Mouse (Mus musculus) forebrain, postnatal 0 days (tissue): ENCODE measurements at regions not wholly inside any gene's neighbourhood (a gene's known extent, or its start where the extent isn't known, plus 50 kb on each side); places are given as distances from the start of the nearest gene placed in this dataset.

Experiments used
- ATAC-seq: fragments of 200-750 bp; cut with Nextera tagmentation; 2 replicates; pipeline ENCODE4 v1.8.0; 2017; ENCODE audit warnings: mild to moderate bottlenecking, moderate library complexity
- DNase-seq: peaks from one replicate; pipeline ENCODE4 v3.0.0-alpha.2; 2015
- H3K27ac ChIP-seq: fragments of 300-500 bp; sonication (generic); 2 replicates; pipeline ENCODE4 v1.5.1; 2014; ENCODE audit warnings: low read depth, mild to moderate bottlenecking, antibody characterized with exemption, low read length, moderate library complexity, mixed read lengths
- H3K27me3 ChIP-seq: fragments of 300-500 bp; sonication (generic); 2 replicates; pipeline ENCODE4 v1.6.1; 2014; ENCODE audit warnings: mild to moderate bottlenecking, low read length, mixed read lengths; ENCODE audit not compliant: insufficient read depth
- H3K36me3 ChIP-seq: fragments of 300-500 bp; sonication (generic); 2 replicates; pipeline ENCODE4 v1.6.1; 2014; ENCODE audit warnings: mild to moderate bottlenecking, moderate library complexity; ENCODE audit not compliant: insufficient read depth
- H3K4me1 ChIP-seq: fragments of 300-500 bp; sonication (generic); 2 replicates; pipeline ENCODE4 v1.6.1; 2014; ENCODE audit warnings: antibody characterized with exemption; ENCODE audit not compliant: insufficient read depth
- H3K4me2 ChIP-seq: fragments of 300-500 bp; sonication (generic); 2 replicates; pipeline ENCODE4 v1.6.1; 2014; ENCODE audit warnings: low read depth, mild to moderate bottlenecking, moderate library complexity
- H3K4me3 ChIP-seq: fragments of 300-500 bp; sonication (generic); 2 replicates; pipeline ENCODE4 v1.5.1; 2014; ENCODE audit warnings: low read depth, low read length, mixed read lengths
- H3K9ac ChIP-seq: fragments of 300-500 bp; sonication (generic); 2 replicates; pipeline ENCODE4 v1.6.1; 2014; ENCODE audit warnings: mild to moderate bottlenecking
- H3K9me3 ChIP-seq: fragments of 300-500 bp; sonication (generic); 2 replicates; pipeline ENCODE4 v1.6.1; 2016; ENCODE audit warnings: low read length
- CTCF ChIP-seq: sonication (generic); IDR thresholded peaks from 2 replicates; pipeline ENCODE4 v1.5.1; 2016; ENCODE audit warnings: antibody characterized with exemption, control low read depth, low read depth
- WGBS: fragments of 180-500 bp; shearing (Covaris S2); extraction: QIAGEN DNeasy Blood & Tissue Kit; methylation state at CpG from one replicate; pipeline ENCODE4 v1.1.7; 2014; 5-methylcytosine and 5-hydroxymethylcytosine counted together

DNA sequence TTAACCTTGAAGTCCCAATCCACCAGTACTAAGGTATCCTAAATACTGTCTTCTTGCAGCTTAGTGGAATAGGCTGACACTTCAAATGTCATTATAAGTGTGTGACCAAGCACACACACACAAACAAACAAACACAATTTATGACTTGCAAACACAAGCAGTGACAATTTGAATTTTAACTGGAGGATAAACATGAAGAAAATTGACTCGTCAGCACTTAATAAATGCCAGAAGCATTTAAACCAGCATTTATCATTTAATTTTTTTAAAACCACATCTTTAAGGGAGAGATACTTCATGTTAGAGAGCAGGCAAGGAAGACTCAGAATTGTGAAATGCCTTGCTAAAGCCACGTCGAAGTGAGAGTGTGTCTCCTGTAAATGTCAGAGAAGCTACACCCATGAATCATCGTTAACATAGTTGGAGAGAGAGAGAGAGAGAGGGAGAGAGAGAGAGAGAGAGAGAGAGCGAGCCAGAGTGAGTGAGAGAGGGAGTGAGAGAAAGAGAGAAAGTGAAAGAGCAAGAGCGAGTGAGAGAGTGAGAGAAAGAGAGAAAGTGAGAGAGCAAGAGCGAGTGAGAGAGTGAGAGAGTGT, 149.4 kb upstream of the Cdkn2b start:
- H3K36me3 ChIP-seq: no peaks in the 10 kb centered on the region
- no peaks in the 10 kb centered on the region for H3K9me3 ChIP-seq
- no peak for ATAC-seq
- no peak for TF ChIP-seq CTCF
- no peaks in the 10 kb centered on the region for H3K4me1 ChIP-seq
- H3K4me3 ChIP-seq: no peak overlapping the region
- no peak overlapping the region for H3K9ac ChIP-seq
- no peak overlapping the region for H3K27ac ChIP-seq
- H3K27me3 ChIP-seq: no peaks in the 10 kb centered on the region
- no peak for DNase-seq
- WGBS: 72% methylated on average over 7 of the region's 7 CpGs
- H3K4me2 ChIP-seq: no peak overlapping the region

DNA sequence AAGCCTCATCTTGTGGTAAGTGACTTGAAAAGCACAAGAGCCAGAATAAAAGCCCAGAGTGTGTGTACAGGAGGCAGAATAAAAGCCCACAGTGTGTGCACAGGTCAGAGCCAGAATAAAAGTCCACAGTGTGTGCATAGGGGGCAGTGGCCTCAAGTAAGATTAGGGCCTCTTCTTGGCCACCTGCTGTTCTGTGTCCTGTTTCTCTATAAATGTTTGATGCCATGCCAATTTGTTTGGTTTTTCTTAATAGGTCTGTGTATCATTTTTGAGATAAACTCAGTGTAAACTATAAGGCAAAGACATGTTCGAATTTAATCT, 148.5 kb upstream of the Cdkn2b start:
- no peaks in the 10 kb centered on the region for H3K27me3 ChIP-seq
- no peak for DNase-seq
- ATAC-seq: no peak
- H3K4me3 ChIP-seq: no peak overlapping the region
- no peaks in the 10 kb centered on the region for H3K36me3 ChIP-seq
- no peak overlapping the region for H3K4me2 ChIP-seq
- WGBS: 93% methylated on average over 1 of the region's 1 CpGs
- H3K27ac ChIP-seq: no peak overlapping the region
- no peak overlapping the region for H3K9ac ChIP-seq
- H3K9me3 ChIP-seq: no peaks in the 10 kb centered on the region
- H3K4me1 ChIP-seq: no peaks in the 10 kb centered on the region
- no peak for TF ChIP-seq CTCF

DNA sequence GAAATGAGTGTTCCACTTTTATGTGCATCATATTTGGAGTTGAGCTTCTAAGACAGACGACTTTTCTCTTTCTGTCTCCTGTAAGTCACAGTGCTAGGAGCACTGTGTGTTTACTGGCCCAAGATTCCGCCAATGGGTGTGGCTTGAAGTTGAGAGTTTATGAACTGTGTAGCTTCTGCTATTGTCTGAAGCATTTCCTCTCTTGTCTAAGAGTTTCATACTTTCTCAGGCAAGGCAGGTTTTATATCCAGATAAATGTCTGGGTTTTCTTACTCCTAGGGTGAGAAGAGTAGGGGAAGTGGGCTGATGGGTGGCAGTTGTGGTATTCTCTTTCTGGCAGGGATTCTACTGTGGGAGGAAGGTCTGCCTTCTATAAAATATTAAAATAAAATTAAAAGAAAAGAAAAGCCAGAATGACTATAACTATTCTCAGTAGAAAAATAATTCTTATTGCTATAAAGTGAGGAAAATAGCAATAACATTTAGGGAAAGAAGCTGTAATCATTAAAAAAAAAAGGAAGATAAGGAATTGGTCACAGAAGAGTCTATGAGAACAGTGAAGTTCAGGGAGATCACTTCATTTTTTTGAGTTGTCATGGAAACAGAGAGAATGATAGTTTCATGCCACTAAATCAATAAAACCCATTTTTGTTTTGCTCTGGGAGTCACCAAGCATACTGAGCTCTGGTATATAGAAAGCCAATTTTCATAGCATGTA, 147.9 kb upstream of the Cdkn2b start:
- WGBS: 78% methylated on average over 2 of the region's 2 CpGs
- no peaks in the 10 kb centered on the region for H3K4me1 ChIP-seq
- no peak for ATAC-seq

DNA sequence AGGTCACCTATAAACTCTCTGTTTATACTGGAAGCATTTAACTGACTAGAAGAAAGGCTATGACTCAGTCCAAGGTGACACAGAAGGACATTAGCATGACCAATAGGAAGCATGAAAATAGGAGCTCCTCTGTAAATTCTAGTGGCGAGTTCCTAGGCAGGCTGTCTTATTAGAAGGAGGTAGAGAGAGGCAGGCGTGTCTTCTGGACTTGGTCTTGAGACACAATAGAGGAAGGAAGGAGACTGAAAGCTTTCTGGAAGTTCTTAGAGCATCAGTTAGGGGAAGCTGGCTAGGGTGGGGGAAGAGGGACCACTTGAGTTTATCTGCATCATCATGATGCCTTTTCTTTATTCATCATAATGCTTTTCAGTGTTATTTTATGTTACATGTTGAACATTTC, 147.0 kb upstream of the Cdkn2b start:
- Histone ChIP-seq H3K4me3 (no peak overlapping the region), H3K4me1 (no peaks in the 10 kb centered on the region), H3K9me3 (no peaks in the 10 kb centered on the region), H3K27ac (no peak overlapping the region), H3K9ac (no peak overlapping the region), H3K4me2 (no peak overlapping the region), H3K36me3 (no peaks in the 10 kb centered on the region), H3K27me3 (no peaks in the 10 kb centered on the region)
- 76% methylated on average over 2 of the region's 2 CpGs for WGBS
- no peak for TF ChIP-seq CTCF
- ATAC-seq (no peak), DNase-seq (no peak)

More for the DNA sequence above, 147.9 kb upstream of the Cdkn2b start:
- H3K27me3 ChIP-seq: no peaks in the 10 kb centered on the region
- no peak for DNase-seq
- no peak overlapping the region for H3K9ac ChIP-seq
- H3K4me3 ChIP-seq: no peak overlapping the region
- no peaks in the 10 kb centered on the region for H3K9me3 ChIP-seq
- H3K36me3 ChIP-seq: no peaks in the 10 kb centered on the region
- no peak overlapping the region for H3K27ac ChIP-seq
- no peak overlapping the region for H3K4me2 ChIP-seq
- TF ChIP-seq CTCF: no peak

DNA sequence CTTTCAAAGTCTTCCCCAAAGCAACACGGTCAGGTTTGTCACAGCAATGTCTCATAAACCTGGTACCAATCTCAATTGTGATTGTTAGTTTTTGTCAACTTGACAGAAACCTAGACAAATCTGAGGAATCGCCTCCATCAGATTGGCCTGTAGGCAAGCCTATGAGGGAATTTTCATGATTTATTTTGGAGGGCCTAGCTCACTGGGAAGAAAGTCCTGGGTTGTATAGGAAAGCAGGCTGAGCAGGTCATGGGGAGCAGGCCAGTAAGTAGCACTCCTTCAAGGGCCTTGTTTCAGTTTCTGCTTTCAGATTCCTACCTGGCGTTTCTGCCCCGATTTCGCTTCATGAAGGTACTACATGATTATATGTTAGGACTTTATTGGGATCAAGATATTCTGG, 144.1 kb upstream of the Cdkn2b start:
- H3K27me3 ChIP-seq: no peaks in the 10 kb centered on the region
- H3K36me3 ChIP-seq: no peaks in the 10 kb centered on the region
- TF ChIP-seq CTCF: no peak
- no peaks in the 10 kb centered on the region for H3K9me3 ChIP-seq
- H3K9ac ChIP-seq: no peak overlapping the region
- no peaks in the 10 kb centered on the region for H3K4me1 ChIP-seq
- no peak overlapping the region for H3K4me2 ChIP-seq
- DNase-seq (no peak), ATAC-seq (no peak)
- no peak overlapping the region for H3K4me3 ChIP-seq
- 97% methylated on average over 5 of the region's 5 CpGs for WGBS
- H3K27ac ChIP-seq: no peak overlapping the region

DNA sequence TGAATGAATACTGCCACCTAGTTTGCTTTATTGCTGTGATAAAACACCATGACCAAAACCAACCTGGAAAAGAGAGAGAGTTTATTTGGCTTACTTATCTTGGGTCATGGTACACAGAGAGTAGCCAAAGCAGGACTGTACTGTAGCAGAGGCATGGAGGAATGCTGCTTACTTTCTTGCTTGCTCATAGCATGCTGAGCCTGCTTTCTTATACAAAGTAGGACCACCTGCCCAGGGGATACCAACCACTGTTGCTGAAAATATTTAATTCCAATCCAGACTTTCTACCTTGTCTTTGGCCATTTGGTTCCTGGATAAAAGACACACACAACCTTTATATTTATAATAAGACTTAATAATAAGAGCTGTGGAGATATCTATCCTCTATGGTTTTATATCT, 142.2 kb upstream of the Cdkn2b start:
- no peak overlapping the region for H3K4me2 ChIP-seq
- TF ChIP-seq CTCF: no peak
- no peak overlapping the region for H3K4me3 ChIP-seq
- no peak for ATAC-seq
- H3K9ac ChIP-seq: no peak overlapping the region
- H3K4me1 ChIP-seq: no peaks in the 10 kb centered on the region
- no peak for DNase-seq
- H3K36me3 ChIP-seq: no peaks in the 10 kb centered on the region
- H3K27me3 ChIP-seq: no peaks in the 10 kb centered on the region
- no peaks in the 10 kb centered on the region for H3K9me3 ChIP-seq
- H3K27ac ChIP-seq: no peak overlapping the region

DNA sequence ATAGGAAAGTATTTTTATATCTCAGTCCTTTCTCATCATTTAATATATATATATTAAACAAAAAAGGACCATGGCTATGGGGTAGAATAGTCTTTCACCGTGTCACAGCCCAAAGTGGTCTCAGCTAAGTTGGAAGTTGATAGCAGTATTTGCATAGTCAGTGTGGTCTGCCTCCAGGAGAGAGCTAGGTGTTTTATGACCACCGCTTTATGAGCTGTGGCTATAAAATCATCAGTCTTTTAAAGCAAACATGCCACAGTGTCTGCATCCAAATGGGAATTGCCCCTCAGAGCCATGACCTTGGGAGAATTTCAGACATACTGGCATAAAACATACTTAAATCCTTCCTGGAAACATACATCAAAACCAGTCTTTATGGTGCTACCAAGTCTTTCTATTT, 140.9 kb upstream of the Cdkn2b start:
- 71% methylated on average over 2 of the region's 2 CpGs for WGBS
- Histone ChIP-seq H3K4me1 (no peaks in the 10 kb centered on the region), H3K4me2 (no peak overlapping the region), H3K9ac (no peak overlapping the region), H3K4me3 (no peak overlapping the region), H3K27ac (no peak overlapping the region), H3K27me3 (no peaks in the 10 kb centered on the region), H3K9me3 (no peaks in the 10 kb centered on the region), H3K36me3 (no peaks in the 10 kb centered on the region)
- TF ChIP-seq CTCF: no peak
- ATAC-seq (no peak), DNase-seq (no peak)
